Mouse (Mus musculus): ENCODE measurements around the gene Pdcd5.

GRCm38 (mm10) chr7:35668066-35669041 is 21.0 kb upstream of the Pdcd5 start:
- TF ChIP-seq CTCF (IDR thresholded peaks at IDR 0.05; ENCODE audit: low read depth, low read length) (no peak), POLR2A (IDR thresholded peaks at IDR 0.05; ENCODE audit: insufficient read depth, low read length) (no peak), EP300 (IDR thresholded peaks at IDR 0.05; ENCODE audit: insufficient read depth, low read depth, low read length) (no peak)

Data from ES-Bruce4 (cell line).